Mouse (Mus musculus) cerebellum, adult 8-10 months (tissue): ENCODE results near the gene Mta3.

ENCODE experiments used
- DNase-seq: peaks from one replicate; pipeline ENCODE4 v3.0.0; 2022

Gene Mta3

GRCm38 (mm10) chr17:83767064-83767463 lies 61.1 kb downstream of the Mta3 start:
- DNase-seq: no peak

- DNase-seq: no peak
Observed at GRCm38 (mm10) chr17:83768309-83768708, 62.3 kb downstream of the Mta3 start.

DNA sequence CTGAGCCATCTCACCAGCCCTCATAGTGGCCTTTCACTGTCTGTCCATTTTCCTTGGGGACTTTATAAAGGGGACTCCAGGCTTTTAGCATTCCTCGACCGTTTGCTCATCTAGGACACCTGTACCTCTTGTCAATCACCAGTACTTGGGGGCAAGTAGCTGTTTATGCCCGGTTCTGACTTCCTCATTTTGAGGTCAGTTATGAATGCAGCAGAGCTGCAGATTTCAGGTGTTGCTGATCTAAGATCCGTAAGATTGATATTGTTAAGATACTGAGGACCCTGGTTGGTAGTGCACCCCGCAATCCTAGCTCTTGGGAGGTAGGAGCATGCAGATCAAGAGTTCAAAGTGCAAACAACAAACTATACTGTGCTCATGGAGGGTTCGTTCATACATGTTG lies 64.4 kb downstream of the Mta3 start:
- no peak for DNase-seq

GRCm38 (mm10) chr17:83770931-83771330 lies 65.0 kb downstream of the Mta3 start:
- DNase-seq: no peak

- DNase-seq: no peak
Observed at GRCm38 (mm10) chr17:83772110-83772509, 66.1 kb downstream of the Mta3 start.

- no peak for DNase-seq
Observed at GRCm38 (mm10) chr17:83772711-83773110, 66.7 kb downstream of the Mta3 start.

DNA sequence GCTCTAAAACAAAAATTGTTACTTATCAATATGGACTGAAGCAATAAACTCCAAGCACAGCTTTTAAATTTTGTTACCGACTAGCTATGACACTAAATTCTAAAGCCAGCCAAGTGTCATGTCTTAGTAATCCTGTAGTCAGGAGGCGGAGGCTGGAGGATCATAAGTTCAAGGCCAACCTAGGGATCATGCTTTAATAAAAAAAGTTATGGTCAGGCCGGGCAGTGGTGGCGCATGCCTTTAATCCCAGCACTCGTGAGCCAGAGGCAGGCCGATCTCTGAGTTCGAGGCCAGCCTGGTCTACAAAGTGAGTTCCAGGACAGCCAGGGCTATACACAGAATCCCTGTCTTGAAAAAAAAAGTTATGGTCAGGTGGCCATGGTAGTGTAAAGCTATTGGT lies 71.0 kb downstream of the Mta3 start:
- DNase-seq: no peak

DNA sequence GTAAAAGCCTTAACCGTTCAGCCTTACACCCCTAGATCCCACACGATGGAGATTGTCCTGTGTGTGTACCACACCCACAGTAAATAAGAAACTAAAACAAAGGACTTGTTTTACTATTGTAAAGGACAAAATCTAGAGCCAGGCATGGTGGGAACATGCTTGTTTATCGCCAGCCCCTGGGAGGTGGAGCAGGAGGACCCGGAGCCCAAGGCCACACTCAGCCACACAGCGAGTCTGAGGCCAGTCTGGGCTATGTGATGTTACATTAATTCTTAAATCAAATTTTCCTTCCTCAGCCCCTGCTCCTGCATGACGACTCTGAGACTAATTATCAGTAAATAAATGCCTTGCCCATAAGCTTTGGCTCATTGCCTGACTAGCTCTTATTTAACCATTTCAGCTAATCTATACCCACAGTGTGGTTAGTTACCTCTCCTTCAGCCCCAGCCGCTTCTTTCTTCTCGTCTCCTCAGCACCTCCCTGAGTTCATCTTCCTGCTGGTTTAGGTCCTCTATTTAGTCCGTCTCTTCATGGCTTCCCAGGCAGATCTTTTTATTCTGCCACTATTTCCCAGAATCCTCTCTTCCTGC lies 71.6 kb downstream of the Mta3 start:
- DNase-seq: no peak

- no peak for DNase-seq
Observed at GRCm38 (mm10) chr17:83780228-83780627, 74.3 kb downstream of the Mta3 start.

DNA sequence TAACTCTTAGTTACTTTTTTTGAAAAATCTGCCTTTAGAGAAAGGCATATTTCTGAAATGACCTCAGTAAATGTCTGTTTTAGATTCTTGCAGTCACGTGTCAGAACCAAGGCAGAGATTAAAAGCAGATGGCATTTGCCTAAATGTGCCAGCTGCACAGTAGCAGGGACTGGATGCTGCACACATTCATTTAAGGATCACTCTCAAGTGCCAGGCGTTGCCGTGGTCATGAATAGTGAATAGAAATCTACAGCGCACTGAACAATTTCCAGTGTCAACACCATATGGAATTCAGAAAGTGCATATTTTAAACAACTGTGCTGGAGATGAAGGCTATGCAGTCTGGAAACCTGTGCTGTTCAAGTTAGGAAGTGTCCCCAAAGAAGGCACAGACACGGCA lies 76.8 kb downstream of the Mta3 start:
- DNase-seq: peak; percentile 19

DNA sequence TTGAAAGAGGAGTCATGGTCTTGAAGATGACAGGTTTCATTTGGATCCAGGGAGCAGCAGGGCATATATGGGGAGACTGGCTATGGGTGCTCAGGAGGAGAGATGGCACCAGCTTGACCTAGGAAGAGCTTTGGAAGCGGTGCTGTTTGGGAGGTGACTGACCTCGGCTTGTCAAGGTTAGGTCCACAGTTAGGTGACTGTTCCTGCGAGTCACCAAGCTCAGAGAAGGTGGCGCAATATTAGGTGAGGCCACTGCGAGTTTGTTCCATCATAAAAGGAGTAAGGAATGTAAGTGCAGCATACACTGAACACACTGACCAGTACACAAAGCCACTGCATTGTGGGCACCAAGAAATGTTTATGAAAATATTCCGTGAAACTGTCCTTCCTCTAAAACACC lies 80.5 kb downstream of the Mta3 start:
- DNase-seq: no peak

DNA sequence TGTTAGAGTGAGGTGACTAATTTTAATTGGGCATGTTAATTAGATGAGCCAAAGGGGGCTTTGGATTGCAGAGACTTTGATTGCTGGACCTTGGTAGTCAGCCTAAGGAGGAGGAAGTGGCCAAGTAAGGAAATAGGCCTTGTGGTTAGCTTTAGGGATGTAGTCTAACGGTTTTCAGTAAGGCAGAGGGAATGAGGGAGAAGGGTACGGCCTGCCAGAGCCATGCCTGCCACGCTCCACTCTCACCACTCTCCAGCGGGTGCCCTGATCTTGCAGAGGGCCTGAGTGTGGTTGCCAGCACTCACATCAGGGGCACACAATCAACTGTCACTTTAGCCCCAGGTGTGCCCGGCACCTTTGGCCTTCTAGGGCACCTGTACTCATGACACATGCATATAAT lies 84.2 kb downstream of the Mta3 start:
- DNase-seq: no peak

GRCm38 (mm10) chr17:83792388-83792787 lies 86.4 kb downstream of the Mta3 start:
- DNase-seq: no peak

- DNase-seq: no peak
Observed at GRCm38 (mm10) chr17:83795121-83795520, 89.2 kb downstream of the Mta3 start.

- DNase-seq: no peak
Observed at GRCm38 (mm10) chr17:83799506-83800050, 93.6 kb downstream of the Mta3 start.

DNA sequence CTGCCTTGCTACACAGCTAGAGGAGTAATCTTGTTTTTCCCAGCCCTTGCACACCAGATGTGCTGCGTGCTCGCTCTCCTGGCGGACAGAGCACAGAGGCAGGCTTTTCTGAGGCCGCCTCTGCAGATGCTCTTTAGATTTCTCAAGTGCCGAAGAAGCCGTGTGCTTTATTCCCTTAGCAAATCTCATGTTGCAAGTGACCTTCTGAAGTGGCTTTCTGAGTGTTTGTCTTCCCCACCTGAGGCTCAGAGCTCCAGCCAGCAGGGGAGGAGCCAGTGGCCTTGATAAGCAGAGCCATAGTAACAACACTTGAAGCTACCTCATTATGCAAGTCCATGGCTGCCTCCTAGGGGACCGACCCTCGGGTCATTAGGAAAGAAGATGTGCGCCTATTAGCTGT lies 98.0 kb downstream of the Mta3 start:
- DNase-seq: no peak

DNA sequence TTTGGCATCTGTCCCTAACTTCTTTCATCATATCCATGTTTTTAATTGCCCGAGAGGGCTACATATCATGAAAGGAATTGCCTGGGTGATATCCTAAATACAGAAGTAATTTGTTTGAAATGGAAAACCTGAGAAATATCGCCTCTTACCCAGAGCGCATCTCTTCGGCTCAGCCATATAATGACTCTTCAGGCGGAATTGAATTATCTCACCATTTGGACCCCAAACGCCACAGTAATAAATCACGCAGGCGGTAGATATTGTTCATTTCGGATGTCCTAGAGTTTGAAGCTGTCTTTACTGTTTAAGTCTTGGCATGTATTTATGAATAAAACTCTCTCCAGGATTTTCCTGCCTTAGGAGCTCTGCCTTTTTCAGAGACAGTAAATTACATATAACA lies 99.1 kb downstream of the Mta3 start:
- DNase-seq: no peak

GRCm38 (mm10) chr17:83807345-83807744 lies 101.4 kb downstream of the Mta3 start:
- DNase-seq: no peak

GRCm38 (mm10) chr17:83807778-83808398 lies 101.9 kb downstream of the Mta3 start:
- DNase-seq: peak; percentile 72

DNA sequence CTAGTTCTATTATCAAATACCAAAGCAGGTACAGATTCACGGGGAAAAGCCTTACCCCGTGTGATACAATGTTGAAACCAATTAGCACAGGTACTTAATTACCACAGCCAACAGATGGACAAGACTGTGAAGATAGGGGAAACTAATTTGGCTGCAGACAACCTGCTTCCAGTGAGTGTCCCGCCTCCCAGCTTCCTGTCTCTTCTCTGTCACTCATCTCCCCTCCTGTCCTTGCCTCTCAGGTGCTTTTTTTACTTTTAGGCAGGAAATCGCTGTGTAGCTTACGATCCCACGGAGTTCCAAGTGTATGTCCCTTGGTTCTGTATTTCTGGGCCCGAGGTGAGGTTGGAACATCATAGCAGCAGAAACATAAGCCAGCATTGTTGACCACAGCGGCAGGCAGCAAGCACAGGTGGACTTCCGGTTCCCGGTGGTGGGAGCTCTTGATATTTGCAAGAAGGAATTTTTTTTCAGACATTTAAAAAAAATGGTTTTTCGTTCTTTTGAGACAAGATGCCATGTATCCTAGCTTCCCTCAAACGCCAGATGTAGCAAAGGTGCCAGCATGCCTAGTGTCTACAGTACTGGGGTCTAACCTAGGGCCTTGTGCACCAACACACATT lies 102.6 kb downstream of the Mta3 start:
- no peak for DNase-seq

GRCm38 (mm10) chr17:83809197-83809829 lies 103.3 kb downstream of the Mta3 start:
- DNase-seq: no peak

GRCm38 (mm10) chr17:83810285-83810684 lies 104.3 kb downstream of the Mta3 start:
- DNase-seq: no peak

- DNase-seq: peak; percentile 78
Observed at GRCm38 (mm10) chr17:83812200-83812944, 106.4 kb downstream of the Mta3 start.
